Mouse (Mus musculus) forelimb bud, embryonic 11.5 days (tissue): Measurements from ENCODE around the gene Tbx5.

ENCODE experiments used
- DNase-seq: peaks from one replicate; pipeline ENCODE4 v3.0.0-alpha.2; 2012; ENCODE audit warnings: low read depth, low spot score

Tbx5 gene

GRCm38 (mm10) chr5:119810994-119811690 lies 21.3 kb upstream of the Tbx5 start:
- no peak for DNase-seq

GRCm38 (mm10) chr5:119815247-119815646 lies 17.2 kb upstream of the Tbx5 start:
- DNase-seq, result no peak

GRCm38 (mm10) chr5:119820452-119820851 lies 12.0 kb upstream of the Tbx5 start:
- no peak for DNase-seq

- no peak for DNase-seq
Observed at GRCm38 (mm10) chr5:119821506-119821905, 11.0 kb upstream of the Tbx5 start.

- no peak for DNase-seq
Observed at GRCm38 (mm10) chr5:119827341-119827740, 5.1 kb upstream of the Tbx5 start.

GRCm38 (mm10) chr5:119830611-119831010 lies 1.9 kb upstream of the Tbx5 start:
- DNase-seq, result no peak

GRCm38 (mm10) chr5:119831201-119831771 lies 1.2 kb upstream of the Tbx5 start:
- DNase-seq, result no peak

- DNase-seq, result no peak
Observed at GRCm38 (mm10) chr5:119831791-119832478, 533 bp upstream of the Tbx5 start.

GRCm38 (mm10) chr5:119833223-119834030 lies 959 bp downstream of the Tbx5 start:
- DNase-seq, result no peak

GRCm38 (mm10) chr5:119834031-119834403 lies 1.5 kb downstream of the Tbx5 start:
- DNase-seq, result no peak

GRCm38 (mm10) chr5:119835053-119835867 lies 2.8 kb downstream of the Tbx5 start:
- no peak for DNase-seq

- no peak for DNase-seq
Observed at GRCm38 (mm10) chr5:119835868-119836209, 3.4 kb downstream of the Tbx5 start.

- no peak for DNase-seq
Observed at GRCm38 (mm10) chr5:119836618-119837305, 4.3 kb downstream of the Tbx5 start.

GRCm38 (mm10) chr5:119837306-119837675 lies 4.8 kb downstream of the Tbx5 start:
- no peak for DNase-seq

- DNase-seq, result no peak
Observed at GRCm38 (mm10) chr5:119837861-119838260, 5.4 kb downstream of the Tbx5 start.

GRCm38 (mm10) chr5:119838441-119838840 lies 6.0 kb downstream of the Tbx5 start:
- no peak for DNase-seq

GRCm38 (mm10) chr5:119839156-119839555 lies 6.7 kb downstream of the Tbx5 start:
- no peak for DNase-seq

- no peak for DNase-seq
Observed at GRCm38 (mm10) chr5:119839616-119840368, 7.3 kb downstream of the Tbx5 start.

GRCm38 (mm10) chr5:119840404-119840803 lies 7.9 kb downstream of the Tbx5 start:
- DNase-seq, result no peak
